Mouse (Mus musculus) forebrain, embryonic 14.5 days (tissue): ENCODE data around the gene Gm4881. TPM values are rescaled to one million over a fixed set of nuclear protein-coding genes. Genes with fewer than 3 reads are reported as not detected.

Source experiments
- microRNA-seq: library from miRNA; unstranded; fragments of <30 nt; microRNA quantifications from one replicate; pipeline ENCODE4, GENCODE M21; 2016
- polyA plus RNA-seq: library from polyadenylated mRNA; unstranded; fragments of >200 nt; fragmentation: Nextera tagmentation; extraction: Ambion mirVana; gene quantifications from 2 replicates; pipeline ENCODE4 v1.2.1, GENCODE M21; 2014

Gene Gm4881
- polyA plus RNA-seq, 1 experiment from 2014 or later = 0.70 TPM

Small RNA genes lying within 50 kb of the gene (microRNA-seq; reads per million reads assigned to microRNA genes)
- 0.53 reads per million for gene Mir7046
- gene Mir7047 = 0.79 reads per million

Other genes with a start within 250 kb of the Gm4881 start
- gene BC049730, start 235.3 kb downstream of the Gm4881 start, polyA plus RNA-seq = not detected in 2 replicates
- gene Gm4763, start 217.6 kb downstream of the Gm4881 start, polyA plus RNA-seq = not detected in 2 replicates
- 0.19 and 0.63 TPM in 2 replicates for gene Cd177, start 184.2 kb downstream of the Gm4881 start, polyA plus RNA-seq
- gene Ceacam10, start 167.3 kb downstream of the Gm4881 start, polyA plus RNA-seq = not detected in 2 replicates
- gene Gm9844, start 82.3 kb downstream of the Gm4881 start, polyA plus RNA-seq = 36.6 and 42.2 TPM in 2 replicates
- not detected in 2 replicates for gene Lypd4, start 74.6 kb downstream of the Gm4881 start, polyA plus RNA-seq
- gene Dmrtc2, start 74.4 kb downstream of the Gm4881 start, polyA plus RNA-seq = not detected in 2 replicates
- gene Rps19, start 60.1 kb downstream of the Gm4881 start, polyA plus RNA-seq = 1,541 and 2,138 TPM in 2 replicates
- gene Cd79a, start 47.1 kb downstream of the Gm4881 start, polyA plus RNA-seq = not detected in 2 replicates
- 26.9 and 41.3 TPM in 2 replicates for gene Arhgef1, start 41.6 kb downstream of the Gm4881 start, polyA plus RNA-seq
- gene Rabac1, start 28.3 kb upstream of the Gm4881 start, polyA plus RNA-seq = 240 and 248 TPM in 2 replicates
- 122 and 183 TPM in 2 replicates for gene Atp1a3, start 61.5 kb upstream of the Gm4881 start, polyA plus RNA-seq
- gene Grik5, start 127.9 kb upstream of the Gm4881 start, polyA plus RNA-seq = 11.2 and 14.2 TPM in 2 replicates
- 18.9 and 28.4 TPM in 2 replicates for gene Zfp574, start 128.1 kb upstream of the Gm4881 start, polyA plus RNA-seq
- 15.5 and 21.1 TPM in 2 replicates for gene Pou2f2, start 235.2 kb upstream of the Gm4881 start, polyA plus RNA-seq